Mouse (Mus musculus): ENCODE results near the gene Proca1. TPM values are rescaled to one million over a fixed set of nuclear protein-coding genes. Genes with fewer than 3 reads are reported as not detected.

Proca1 gene
- polyA plus RNA-seq, 1 experiment from 2014 or later, result 3.3 TPM

- Histone ChIP-seq H3K4me2 (no peak overlapping the region), H3K36me3 (peaks cover 62% of the 10 kb centered on the region), H3K4me3 (no peak overlapping the region), H3K9ac (no peak overlapping the region), H3K27ac (0 out of 2 replicates have a peak overlapping the region, but pooled peaks have one; percentile 18), H3K9me3 (no peaks in the 10 kb centered on the region), H3K4me1 (replicated peaks) (peaks cover 55% of the 10 kb centered on the region), H3K27me3 (no peaks in the 10 kb centered on the region)
- no peak for ATAC-seq (ENCODE audit: low FRiP score)
- WGBS, result 95% methylated on average over 3 of the region's 3 CpGs
Measured at GRCm38 (mm10) chr11:78160675-78161074, 32.5 kb upstream of the Proca1 start.

DNA sequence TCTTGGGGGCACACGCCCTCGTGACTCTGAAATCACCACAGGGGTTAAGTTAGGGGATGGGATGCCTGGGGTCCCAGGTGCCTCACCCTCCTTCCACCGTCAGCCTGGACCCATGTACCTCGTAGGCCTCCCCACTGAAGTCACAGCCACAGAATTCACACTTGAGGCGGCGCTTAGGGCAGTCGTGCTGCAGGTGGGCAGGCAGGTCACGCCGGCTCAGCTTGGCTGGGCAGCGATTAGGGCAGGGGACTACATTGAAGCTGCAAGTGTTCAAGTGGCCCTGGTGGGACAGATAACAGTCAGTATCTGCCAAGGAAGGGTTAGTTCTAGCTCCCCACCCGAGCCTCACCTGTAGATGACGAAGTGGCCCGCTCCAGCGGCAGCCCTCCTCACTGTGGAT lies 32.0 kb upstream of the Proca1 start:
- Histone ChIP-seq H3K36me3 (peaks cover 61% of the 10 kb centered on the region), H3K9me3 (no peaks in the 10 kb centered on the region), H3K4me1 (replicated peaks) (peaks cover 59% of the 10 kb centered on the region), H3K27ac (peak overlapping the region; percentile 18; the same call in 1 of the 2 replicates), H3K27me3 (no peaks in the 10 kb centered on the region), H3K4me3 (no peak overlapping the region), H3K4me2 (no peak overlapping the region), H3K9ac (peak overlapping the region; percentile 11; the same call in 1 of the 2 replicates)
- WGBS, result 89% methylated on average over 14 of the region's 14 CpGs
- no peak for ATAC-seq (ENCODE audit: low FRiP score)

DNA sequence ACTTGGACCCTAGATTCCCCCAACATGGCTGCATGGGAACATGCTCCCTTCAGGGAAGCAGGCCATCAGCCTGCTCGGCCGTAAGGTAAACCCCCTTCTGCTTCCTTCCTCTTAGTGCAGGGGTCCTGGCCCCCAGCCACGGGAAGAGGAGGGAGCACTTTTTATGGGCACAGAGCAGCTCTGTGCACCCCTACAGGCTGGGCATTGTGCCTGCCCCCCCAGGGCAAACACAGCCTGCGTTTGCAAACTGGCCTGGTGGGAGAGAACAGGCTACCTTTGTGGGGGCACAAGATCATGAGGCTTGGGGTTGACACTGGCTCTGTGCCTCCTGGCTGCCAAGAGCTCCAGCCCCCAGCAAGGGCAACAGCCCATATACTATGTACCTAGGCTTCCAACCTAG lies 31.2 kb upstream of the Proca1 start:
- H3K4me3 ChIP-seq, result peak overlapping the region; percentile 98
- no peak for ATAC-seq (ENCODE audit: low FRiP score)
- H3K9ac ChIP-seq, result peak overlapping the region; percentile 100
- peak overlapping the region; percentile 91 for H3K4me2 ChIP-seq
- peaks cover 59% of the 10 kb centered on the region for H3K4me1 ChIP-seq (replicated peaks)
- H3K27ac ChIP-seq, result peak overlapping the region; percentile 99
- H3K9me3 ChIP-seq, result no peaks in the 10 kb centered on the region
- 62% methylated on average over 4 of the region's 4 CpGs for WGBS
- H3K36me3 ChIP-seq, result peaks cover 53% of the 10 kb centered on the region
- no peaks in the 10 kb centered on the region for H3K27me3 ChIP-seq

DNA sequence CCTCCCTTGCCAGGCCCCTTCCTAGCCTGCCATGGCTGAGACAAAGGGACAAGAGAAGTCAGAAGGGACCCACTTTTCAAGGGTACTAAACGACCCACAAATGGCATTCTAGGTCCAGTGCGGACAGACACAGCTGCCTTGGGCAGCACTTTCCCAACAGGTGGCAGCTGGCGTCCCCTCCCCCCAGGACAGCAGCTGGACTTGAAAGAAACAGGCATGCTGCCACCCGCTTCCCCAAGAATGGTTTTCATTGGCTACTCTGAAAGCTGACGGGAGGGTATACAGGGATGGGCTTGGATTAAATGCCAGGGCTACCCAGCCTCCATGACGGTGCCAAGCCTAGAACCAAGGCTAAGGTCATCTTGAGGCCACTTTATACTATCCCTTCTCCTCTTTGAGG lies 30.7 kb upstream of the Proca1 start:
- H3K27ac ChIP-seq, result peak overlapping the region; percentile 99
- H3K27me3 ChIP-seq, result 0 out of 2 replicates have a peak, but pooled peaks cover 4% of the 10 kb centered on the region
- H3K4me1 ChIP-seq (replicated peaks), result peaks cover 56% of the 10 kb centered on the region
- H3K9me3 ChIP-seq, result no peaks in the 10 kb centered on the region
- H3K36me3 ChIP-seq, result peaks cover 49% of the 10 kb centered on the region
- no peak for ATAC-seq (ENCODE audit: low FRiP score)
- H3K9ac ChIP-seq, result peak overlapping the region; percentile 100
- 39% methylated on average over 6 of the region's 6 CpGs for WGBS
- H3K4me2 ChIP-seq, result peak overlapping the region; percentile 91
- H3K4me3 ChIP-seq, result peak overlapping the region; percentile 98

- Histone ChIP-seq H3K4me2 (peak overlapping the region; percentile 91), H3K27me3 (0 out of 2 replicates have a peak, but pooled peaks cover 4% of the 10 kb centered on the region), H3K36me3 (peaks cover 43% of the 10 kb centered on the region), H3K4me3 (peak overlapping the region; percentile 98), H3K27ac (peak overlapping the region; percentile 99), H3K4me1 (replicated peaks) (peaks cover 51% of the 10 kb centered on the region), H3K9me3 (no peaks in the 10 kb centered on the region), H3K9ac (peak overlapping the region; percentile 100)
- no peak for ATAC-seq (ENCODE audit: low FRiP score)
- WGBS, result 77% methylated on average over 2 of the region's 2 CpGs
Measured at GRCm38 (mm10) chr11:78163045-78163444, 30.1 kb upstream of the Proca1 start.

- Histone ChIP-seq H3K4me1 (replicated peaks) (peaks cover 44% of the 10 kb centered on the region), H3K4me3 (peak overlapping the region; percentile 98), H3K27ac (peak overlapping the region; percentile 99), H3K9me3 (no peaks in the 10 kb centered on the region), H3K4me2 (peak overlapping the region; percentile 91), H3K36me3 (peaks cover 35% of the 10 kb centered on the region), H3K9ac (peak overlapping the region; percentile 100), H3K27me3 (0 out of 2 replicates have a peak, but pooled peaks cover 4% of the 10 kb centered on the region)
- WGBS, result under 1% methylated on average over 22 of the region's 22 CpGs
- peak; percentile 52 for ATAC-seq (ENCODE audit: low FRiP score)
Measured at GRCm38 (mm10) chr11:78163681-78164603, 29.2 kb upstream of the Proca1 start.

- Histone ChIP-seq H3K9ac (peak overlapping the region; percentile 100), H3K4me3 (peak overlapping the region; percentile 98), H3K9me3 (no peaks in the 10 kb centered on the region), H3K27me3 (0 out of 2 replicates have a peak, but pooled peaks cover 4% of the 10 kb centered on the region), H3K4me2 (peak overlapping the region; percentile 91), H3K36me3 (peaks cover 28% of the 10 kb centered on the region), H3K27ac (peak overlapping the region; percentile 99), H3K4me1 (replicated peaks) (peaks cover 42% of the 10 kb centered on the region)
- under 1% methylated on average over 14 of the region's 14 CpGs for WGBS
- ATAC-seq (ENCODE audit: low FRiP score), result no peak
Measured at GRCm38 (mm10) chr11:78164604-78164923, 28.6 kb upstream of the Proca1 start.

- peak; percentile 83 for ATAC-seq (ENCODE audit: low FRiP score)
- Histone ChIP-seq H3K9ac (peak within 1 kb of the TSS; percentile 100), H3K9me3 (no peaks in the 10 kb centered on the region), H3K4me1 (replicated peaks) (peaks cover 40% of the 10 kb centered on the region), H3K27me3 (0 out of 2 replicates have a peak, but pooled peaks cover 4% of the 10 kb centered on the region), H3K4me2 (peak within 1 kb of the TSS; percentile 91), H3K27ac (peak within 1 kb of the TSS; percentile 99), H3K36me3 (peaks cover 23% of the 10 kb centered on the region), H3K4me3 (peak within 1 kb of the TSS; percentile 98)
- under 1% methylated on average over 78 of the region's 78 CpGs for WGBS
Measured at GRCm38 (mm10) chr11:78164924-78165760, 28.1 kb upstream of the Proca1 start, which contains the start of gene Traf4. Gene Traf4, minus strand, starts transcription at chr11:78165589.

DNA sequence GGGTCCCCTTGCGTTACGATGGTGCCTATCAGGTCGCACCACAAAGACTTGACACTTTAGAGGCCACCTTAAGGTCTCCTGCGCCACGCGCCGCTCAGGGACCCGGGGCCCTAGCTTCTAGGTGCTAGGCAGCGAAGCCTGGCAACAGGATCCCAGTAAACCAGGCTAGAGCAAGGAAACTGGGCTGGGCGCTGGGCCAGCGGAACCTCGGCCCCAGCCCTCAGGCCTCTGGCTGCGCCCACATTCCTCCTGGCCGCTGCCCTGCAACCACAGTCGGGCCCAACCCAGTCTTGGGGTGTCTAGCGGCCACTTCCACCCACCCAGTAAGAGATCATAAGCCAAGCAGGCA lies 27.5 kb upstream of the Proca1 start:
- 1% methylated on average over 16 of the region's 16 CpGs for WGBS
- H3K9me3 ChIP-seq, result no peaks in the 10 kb centered on the region
- H3K4me1 ChIP-seq (replicated peaks), result peaks cover 40% of the 10 kb centered on the region
- H3K9ac ChIP-seq, result peak overlapping the region; percentile 100
- 0 out of 2 replicates have a peak, but pooled peaks cover 4% of the 10 kb centered on the region for H3K27me3 ChIP-seq
- peak overlapping the region; percentile 91 for H3K4me2 ChIP-seq
- peak; percentile 18; the same call in 1 of the 2 replicates for ATAC-seq (ENCODE audit: low FRiP score)
- H3K4me3 ChIP-seq, result peak overlapping the region; percentile 98
- H3K36me3 ChIP-seq, result peaks cover 17% of the 10 kb centered on the region
- peak overlapping the region; percentile 99 for H3K27ac ChIP-seq

GRCm38 (mm10) chr11:78166161-78166560 lies 27.0 kb upstream of the Proca1 start:
- no peaks in the 10 kb centered on the region for H3K9me3 ChIP-seq
- peak overlapping the region; percentile 99 for H3K27ac ChIP-seq
- peak overlapping the region; percentile 91 for H3K4me2 ChIP-seq
- H3K4me3 ChIP-seq, result peak overlapping the region; percentile 98
- peak overlapping the region; percentile 100 for H3K9ac ChIP-seq
- 0 out of 2 replicates have a peak, but pooled peaks cover 4% of the 10 kb centered on the region for H3K27me3 ChIP-seq
- peaks cover 15% of the 10 kb centered on the region for H3K36me3 ChIP-seq
- WGBS, result 62% methylated on average over 4 of the region's 4 CpGs
- peaks cover 40% of the 10 kb centered on the region for H3K4me1 ChIP-seq (replicated peaks)
- no peak for ATAC-seq (ENCODE audit: low FRiP score)

DNA sequence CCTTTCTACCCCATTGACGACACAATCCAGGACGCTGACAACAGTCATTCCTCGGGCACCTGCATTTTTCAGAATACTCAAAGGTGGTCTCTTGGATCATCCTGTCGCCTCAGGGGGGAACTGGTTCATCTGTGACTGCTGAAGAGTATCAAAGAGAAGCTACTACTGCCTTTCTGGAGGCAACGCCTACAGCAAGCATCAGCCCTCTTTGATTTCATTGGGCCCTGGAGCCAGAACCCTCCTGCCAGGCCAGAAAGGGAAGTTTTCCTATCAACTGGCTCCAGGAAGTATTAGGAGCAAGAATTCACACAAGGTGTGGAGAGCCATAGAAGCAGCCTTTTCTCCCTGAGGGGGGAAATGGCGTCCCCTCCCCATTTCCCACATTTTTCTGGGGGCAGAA lies 26.6 kb upstream of the Proca1 start:
- no peak overlapping the region for H3K4me3 ChIP-seq
- ATAC-seq (ENCODE audit: low FRiP score), result no peak
- H3K4me2 ChIP-seq, result no peak overlapping the region
- WGBS, result 76% methylated on average over 6 of the region's 6 CpGs
- peaks cover 11% of the 10 kb centered on the region for H3K36me3 ChIP-seq
- H3K4me1 ChIP-seq (replicated peaks), result peaks cover 35% of the 10 kb centered on the region
- H3K9ac ChIP-seq, result no peak overlapping the region
- 0 out of 2 replicates have a peak, but pooled peaks cover 4% of the 10 kb centered on the region for H3K27me3 ChIP-seq
- no peaks in the 10 kb centered on the region for H3K9me3 ChIP-seq
- H3K27ac ChIP-seq, result peak overlapping the region; percentile 2; the same call in 1 of the 2 replicates

Data from hindbrain, embryonic 13.5 days (tissue).